Mouse (Mus musculus) CH12.LX (cell line): ENCODE results near the gene Nop14.

Experiments used
- CHD2 ChIP-seq: IDR thresholded peaks from 2 replicates; pipeline ENCODE4 v1.6.1; 2011; ENCODE audit warnings: low read length, improper control_type of control experiment
- POLR2A ChIP-seq: IDR thresholded peaks from 2 replicates; pipeline ENCODE4 v1.6.1; 2011; ENCODE audit warnings: low read depth, mild to moderate bottlenecking, improper control_type of control experiment, low read length
- USF2 ChIP-seq: conservative IDR thresholded peaks from 2 replicates; pipeline ENCODE4 v1.6.1; 2011; ENCODE audit warnings: low read depth, low read length, improper control_type of control experiment
- ZNF384 ChIP-seq: IDR thresholded peaks from 2 replicates; pipeline ENCODE4 v1.6.1; 2012; ENCODE audit warnings: low read depth, low read length, improper control_type of control experiment, inconsistent platforms

GRCm38 (mm10) chr5:34689868-34690267 lies 29.9 kb upstream of the Nop14 start:
- TF ChIP-seq USF2: no peak
- no peak for TF ChIP-seq CHD2
- TF ChIP-seq ZNF384: no peak
- no peak for TF ChIP-seq POLR2A
